Mouse (Mus musculus) urinary bladder, postnatal 4 days (tissue): ENCODE data around the gene Gm17361.
"Not testable (repeated sequence)": the region's sequence is repeated elsewhere in the genome, so short reads cannot be mapped to it uniquely, and the experiment has no call there.

ENCODE experiments used
- DNase-seq, 2 experiments: peaks; one replicate each; pipeline ENCODE4 v3.0.0; 2021 to 2022; ENCODE audit warnings: low spot score in 2 of 2

The Gm17361 gene

GRCm38 (mm10) chrX:125003863-125004262 lies at the start of gene Gm17361:
Gene Gm17361 (plus strand): TSS chrX:125004163.
- DNase-seq, result not testable (repeated sequence)
